Mouse (Mus musculus) small intestine, adult 2 months (tissue): ENCODE results near the gene Pold4. TPM values are rescaled to one million over a fixed set of nuclear protein-coding genes. Genes with fewer than 3 reads are reported as not detected.
A peak's percentile ranks its signal among the peaks of the same experiment; 100 is the strongest.

Experiments
- H3K27ac ChIP-seq: fragments of 200-500 bp; 2 replicates; pipeline ENCODE4 v1.5.1; 2012; ENCODE audit warnings: low read depth, low read length, control low read depth, inconsistent platforms; ENCODE audit not compliant: insufficient read depth
- H3K27me3 ChIP-seq: fragments of 200-500 bp; 2 replicates; pipeline ENCODE4 v1.6.1; 2012; ENCODE audit warnings: mild to moderate bottlenecking, moderate library complexity, low read length, inconsistent platforms; ENCODE audit not compliant: control insufficient read depth, insufficient read depth
- H3K36me3 ChIP-seq: fragments of 200-500 bp; 2 replicates; pipeline ENCODE4 v1.6.1; 2012; ENCODE audit warnings: mild to moderate bottlenecking, low read length, control low read depth, inconsistent platforms; ENCODE audit not compliant: control insufficient read depth, insufficient read depth
- H3K4me1 ChIP-seq: fragments of 200-500 bp; 2 replicates; pipeline ENCODE4 v1.6.1; 2012; ENCODE audit warnings: low read length, inconsistent platforms, mixed read lengths; ENCODE audit not compliant: control insufficient read depth, insufficient read depth, insufficient read length
- H3K4me3 ChIP-seq: fragments of 200-500 bp; 2 replicates; pipeline ENCODE4 v1.5.1; 2012; ENCODE audit warnings: low read depth, mild to moderate bottlenecking, control low read depth, inconsistent platforms, low read length, moderate library complexity
- CTCF ChIP-seq: fragments of 200-500 bp; IDR thresholded peaks from 2 replicates; pipeline ENCODE4 v1.5.1; 2012; ENCODE audit warnings: low read depth, mild to moderate bottlenecking, control low read depth, inconsistent platforms, low read length, moderate library complexity, mixed read lengths; ENCODE audit not compliant: insufficient replicate concordance, insufficient read length; ENCODE audit errors: extremely low read depth
- POLR2A ChIP-seq: fragments of 200-500 bp; IDR thresholded peaks from 2 replicates; pipeline ENCODE4 v1.6.1; 2012; ENCODE audit warnings: low read depth, mild to moderate bottlenecking, control low read depth, inconsistent platforms, low read length, moderate library complexity
- WGBS: fragments of 180-500 bp; shearing (Covaris S2); methylation state at CpG from one replicate; pipeline ENCODE4 v1.1.7; 2018; 5-methylcytosine and 5-hydroxymethylcytosine counted together
- polyA plus RNA-seq: library from polyadenylated mRNA; depleted of rRNA; stranded (reverse); fragments of >200 nt; gene quantifications from 2 replicates; pipeline ENCODE4 v1.2.3, GENCODE M21; 2012

Gene Pold4
- polyA plus RNA-seq, 1 experiment, result 118 TPM

- 77% methylated on average over 5 of the region's 5 CpGs for WGBS
- peaks cover 1% of the 10 kb centered on the region for H3K27me3 ChIP-seq
- H3K36me3 ChIP-seq, result no peaks in the 10 kb centered on the region
- no peak for TF ChIP-seq POLR2A
- TF ChIP-seq CTCF, result no peak
- no peak overlapping the region for H3K4me3 ChIP-seq
- H3K27ac ChIP-seq, result no peak overlapping the region
- H3K4me1 ChIP-seq, result peaks cover 4% of the 10 kb centered on the region
These were observed 23.1 kb upstream of the Pold4 start for GRCm38 (mm10) chr19:4208563-4208962.

- Histone ChIP-seq H3K4me1 (peaks cover 9% of the 10 kb centered on the region), H3K27ac (no peak overlapping the region), H3K27me3 (peaks cover 21% of the 10 kb centered on the region), H3K4me3 (no peak overlapping the region), H3K36me3 (no peaks in the 10 kb centered on the region)
- TF ChIP-seq POLR2A (no peak), CTCF (no peak)
- 83% methylated on average over 4 of the region's 4 CpGs for WGBS
These were observed 19.7 kb upstream of the Pold4 start for GRCm38 (mm10) chr19:4211891-4212588.

DNA sequence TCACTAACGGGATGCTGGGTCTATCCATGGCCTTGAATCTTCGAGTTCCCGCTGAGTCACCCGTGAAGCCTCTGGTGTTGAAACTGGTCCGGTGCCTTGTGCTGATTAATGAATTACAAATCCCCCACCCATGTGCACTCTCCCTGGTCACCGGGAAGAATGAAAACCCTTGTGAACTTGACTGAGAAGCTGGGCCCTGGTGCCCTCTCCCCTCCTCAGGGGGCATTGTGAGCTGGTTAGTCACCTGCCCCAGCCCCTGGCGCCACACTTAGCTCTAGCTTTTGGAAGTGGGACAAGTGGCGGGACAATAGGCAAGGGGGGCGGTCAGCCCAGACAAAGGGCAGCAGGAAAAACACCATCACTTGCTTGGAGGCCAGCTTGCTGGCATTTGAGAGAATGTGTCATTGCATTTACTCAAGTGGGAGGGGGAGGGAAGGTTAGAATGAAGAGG lies 18.1 kb upstream of the Pold4 start:
- Histone ChIP-seq H3K4me3 (peak overlapping the region; percentile 74; the same call in 1 of the 2 replicates), H3K27me3 (peaks cover 21% of the 10 kb centered on the region), H3K36me3 (no peaks in the 10 kb centered on the region), H3K27ac (no peak overlapping the region), H3K4me1 (peaks cover 9% of the 10 kb centered on the region)
- TF ChIP-seq CTCF, result no peak
- no peak for TF ChIP-seq POLR2A
- 15% methylated on average over 9 of the region's 9 CpGs for WGBS

- peak within 1 kb of the TSS; percentile 20; the same call in 1 of the 2 replicates for H3K27ac ChIP-seq
- 1% methylated on average over 49 of the region's 49 CpGs for WGBS
- peaks cover 21% of the 10 kb centered on the region for H3K27me3 ChIP-seq
- H3K4me3 ChIP-seq, result peak within 1 kb of the TSS; percentile 74
- H3K4me1 ChIP-seq, result peaks cover 6% of the 10 kb centered on the region
- TF ChIP-seq CTCF (no peak), POLR2A (no peak; the same call in 1 of the 2 replicates)
- H3K36me3 ChIP-seq, result no peaks in the 10 kb centered on the region
These were observed 17.5 kb upstream of the Pold4 start, which contains the start of the genes Clcf1 and AC109138.7 for GRCm38 (mm10) chr19:4214071-4214770. TSS of gene Clcf1 (plus strand) at chr19:4214238. TSS of gene AC109138.7 (plus strand) at chr19:4214357.

DNA sequence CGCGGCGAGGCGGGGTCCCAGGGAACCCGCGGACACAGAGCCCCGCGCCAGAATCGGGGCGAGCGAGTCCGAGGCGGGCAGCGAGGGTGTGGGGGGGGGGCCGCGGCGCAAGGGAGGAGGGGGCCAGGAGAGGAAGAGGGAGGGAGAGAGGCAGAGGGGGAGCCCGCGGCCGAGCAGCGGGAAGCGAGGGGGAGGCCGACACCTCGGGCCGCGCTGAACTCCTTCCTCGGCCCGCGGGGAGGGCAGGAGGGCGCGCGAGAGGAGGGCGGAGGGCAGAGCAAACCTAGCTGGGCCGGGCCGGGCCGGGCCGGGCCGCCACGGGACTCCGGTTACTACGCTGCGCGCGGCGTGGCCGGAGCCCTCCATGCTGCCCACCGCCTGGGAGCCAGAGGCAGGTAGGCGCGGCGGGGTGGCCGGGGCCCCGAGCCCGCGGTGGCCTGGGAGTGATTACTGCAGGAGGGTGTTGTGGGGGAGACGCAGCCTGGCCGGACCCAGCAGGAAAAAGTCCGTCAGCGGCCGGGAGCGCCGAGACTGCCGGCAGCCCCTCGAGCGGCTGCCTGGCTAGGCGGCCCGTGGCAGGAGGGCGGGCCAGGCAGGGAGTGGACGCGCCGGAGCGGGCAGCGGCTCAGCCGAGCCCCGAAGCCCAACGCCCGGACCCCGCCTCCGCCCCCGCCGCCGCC lies 16.8 kb upstream of the Pold4 start:
- Histone ChIP-seq H3K27me3 (peaks cover 21% of the 10 kb centered on the region), H3K4me1 (peaks cover 6% of the 10 kb centered on the region), H3K4me3 (peak overlapping the region; percentile 74), H3K36me3 (no peaks in the 10 kb centered on the region), H3K27ac (peak overlapping the region; percentile 20; the same call in 1 of the 2 replicates)
- WGBS, result under 1% methylated on average over 66 of the region's 81 CpGs
- TF ChIP-seq POLR2A, result no peak
- TF ChIP-seq CTCF, result no peak

DNA sequence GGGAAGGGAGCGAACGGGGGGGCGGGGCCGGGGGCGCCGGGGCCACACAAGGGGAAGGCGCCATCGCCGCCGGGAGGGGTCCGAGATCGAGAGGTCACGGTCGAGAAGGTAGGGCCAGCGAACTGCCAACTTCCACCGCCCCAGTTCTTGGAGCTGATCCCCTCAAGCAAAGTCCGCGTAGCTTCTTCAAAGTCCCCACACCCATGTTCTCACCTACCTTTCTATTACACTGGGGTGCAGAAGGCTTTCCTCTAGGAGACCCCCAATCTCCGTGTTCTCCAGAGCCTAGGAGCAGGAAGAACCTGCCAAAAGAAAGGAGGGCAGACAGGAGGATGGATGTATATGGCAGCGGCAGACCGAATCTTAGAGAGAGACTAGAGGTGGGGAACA lies 16.3 kb upstream of the Pold4 start:
- Histone ChIP-seq H3K27me3 (peaks cover 21% of the 10 kb centered on the region), H3K4me3 (peak overlapping the region; percentile 74), H3K27ac (no peak overlapping the region), H3K4me1 (peaks cover 8% of the 10 kb centered on the region), H3K36me3 (no peaks in the 10 kb centered on the region)
- TF ChIP-seq CTCF, result no peak
- no peak for TF ChIP-seq POLR2A
- 9% methylated on average over 15 of the region's 21 CpGs for WGBS
